Mouse (Mus musculus) spleen, adult 2 months (tissue): ENCODE measurements around the gene Pdgfa. TPM values are rescaled to one million over a fixed set of nuclear protein-coding genes. Genes with fewer than 3 reads are reported as not detected.

ENCODE experiments used
- DNase-seq, 2 experiments: peaks; one replicate each; pipeline versions ENCODE4 v3.0.0 to v3.0.0-alpha.2; 2012 to 2021; ENCODE audit warnings: low spot score in 2 of 2, low read depth in 1 of 2
- H3K27ac ChIP-seq: fragments of 200-500 bp; 2 replicates; pipeline ENCODE4 v1.5.1; 2012; ENCODE audit warnings: low read length, inconsistent platforms; ENCODE audit not compliant: insufficient read depth
- H3K27me3 ChIP-seq: fragments of 200-500 bp; 2 replicates; pipeline ENCODE4 v1.6.1; 2012; ENCODE audit warnings: mild to moderate bottlenecking, moderate library complexity, low read length, inconsistent platforms; ENCODE audit not compliant: control insufficient read depth, insufficient read depth
- H3K36me3 ChIP-seq: fragments of 200-500 bp; 2 replicates; pipeline ENCODE4 v1.6.1; 2012; ENCODE audit warnings: mild to moderate bottlenecking, low read length, inconsistent platforms; ENCODE audit not compliant: control insufficient read depth, insufficient read depth
- H3K4me1 ChIP-seq: fragments of 200-500 bp; 2 replicates; pipeline ENCODE4 v1.6.1; 2011; ENCODE audit warnings: inconsistent platforms; ENCODE audit not compliant: control insufficient read depth, insufficient read depth, insufficient read length
- H3K4me3 ChIP-seq: fragments of 200-500 bp; 2 replicates; pipeline ENCODE4 v1.5.1; 2011; ENCODE audit warnings: mild to moderate bottlenecking, inconsistent platforms; ENCODE audit not compliant: insufficient read depth, insufficient read length; ENCODE audit errors: extremely low read depth
- CTCF ChIP-seq: fragments of 200-500 bp; IDR thresholded peaks from 2 replicates; pipeline ENCODE4 v1.5.1; 2011; ENCODE audit warnings: mild to moderate bottlenecking, inconsistent platforms; ENCODE audit not compliant: insufficient read depth, insufficient read length, insufficient replicate concordance; ENCODE audit errors: extremely low read depth
- POLR2A ChIP-seq: fragments of 200-500 bp; IDR thresholded peaks from 2 replicates; pipeline ENCODE4 v1.6.1; 2011; ENCODE audit warnings: low read depth, low read length, inconsistent platforms
- WGBS: fragments of 180-500 bp; shearing (Covaris S2); methylation state at CpG from one replicate; pipeline ENCODE4 v1.1.7; 2018; 5-methylcytosine and 5-hydroxymethylcytosine counted together
- polyA plus RNA-seq: library from polyadenylated mRNA; depleted of rRNA; stranded (reverse); fragments of >200 nt; gene quantifications from 2 replicates; pipeline ENCODE4 v1.2.3, GENCODE M21; 2012

Pdgfa gene
- polyA plus RNA-seq, 1 experiment, result 7.1 TPM

DNA sequence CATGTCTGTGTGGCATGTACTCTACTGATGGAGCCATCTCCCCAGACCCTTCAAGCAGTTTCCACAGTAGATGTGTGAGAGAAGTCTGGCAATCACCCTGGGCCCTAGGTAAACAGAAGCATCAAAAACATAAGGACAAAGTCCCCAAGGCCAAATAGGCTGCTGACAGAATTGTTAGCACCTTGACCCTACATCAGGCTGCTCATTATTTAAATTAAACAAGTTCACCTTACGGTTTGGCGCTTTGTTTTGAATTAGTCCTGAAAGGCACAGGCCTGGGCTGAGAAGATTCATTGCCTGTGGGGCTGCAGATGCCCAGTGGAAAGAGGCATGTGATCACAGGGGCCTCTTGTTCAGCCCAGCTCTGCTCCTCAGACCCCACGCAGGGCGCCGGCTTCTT lies 50.2 kb downstream of the Pdgfa start:
- H3K27me3 ChIP-seq, result no peaks in the 10 kb centered on the region

DNA sequence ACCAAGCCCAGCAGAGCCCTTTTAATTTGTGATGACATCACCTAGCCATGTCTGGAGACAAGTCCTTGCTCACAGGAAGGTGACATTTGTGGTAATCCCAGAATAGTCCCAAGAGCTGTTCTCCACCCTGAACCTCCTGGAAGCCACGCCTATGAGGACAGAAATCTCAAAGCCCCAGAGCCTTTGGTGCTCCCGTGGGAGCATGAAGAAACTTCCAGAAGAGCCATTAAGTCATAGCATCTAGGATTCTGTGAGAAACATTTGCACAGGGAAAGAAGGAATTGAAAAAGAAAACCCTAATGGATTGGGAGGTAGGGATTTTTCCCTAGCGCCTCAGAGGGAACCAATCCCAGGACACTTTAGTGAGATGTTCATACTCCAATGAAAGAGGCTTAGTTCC lies 52.2 kb downstream of the Pdgfa start:
- H3K27me3 ChIP-seq, result no peaks in the 10 kb centered on the region
- no peaks in the 10 kb centered on the region for H3K36me3 ChIP-seq
- no peak for DNase-seq
- H3K27ac ChIP-seq, result no peak overlapping the region
- TF ChIP-seq POLR2A (no peak), CTCF (no peak)
- 82% methylated on average over 3 of the region's 3 CpGs for WGBS
- no peaks in the 10 kb centered on the region for H3K4me1 ChIP-seq
- no peak overlapping the region for H3K4me3 ChIP-seq

More for the DNA sequence above, 50.2 kb downstream of the Pdgfa start:
- no peak overlapping the region for H3K27ac ChIP-seq
- no peaks in the 10 kb centered on the region for H3K4me1 ChIP-seq
- no peak overlapping the region for H3K4me3 ChIP-seq
- WGBS, result 95% methylated on average over 5 of the region's 5 CpGs
- DNase-seq, result no peak
- TF ChIP-seq POLR2A (no peak), CTCF (no peak)
- no peaks in the 10 kb centered on the region for H3K36me3 ChIP-seq

DNA sequence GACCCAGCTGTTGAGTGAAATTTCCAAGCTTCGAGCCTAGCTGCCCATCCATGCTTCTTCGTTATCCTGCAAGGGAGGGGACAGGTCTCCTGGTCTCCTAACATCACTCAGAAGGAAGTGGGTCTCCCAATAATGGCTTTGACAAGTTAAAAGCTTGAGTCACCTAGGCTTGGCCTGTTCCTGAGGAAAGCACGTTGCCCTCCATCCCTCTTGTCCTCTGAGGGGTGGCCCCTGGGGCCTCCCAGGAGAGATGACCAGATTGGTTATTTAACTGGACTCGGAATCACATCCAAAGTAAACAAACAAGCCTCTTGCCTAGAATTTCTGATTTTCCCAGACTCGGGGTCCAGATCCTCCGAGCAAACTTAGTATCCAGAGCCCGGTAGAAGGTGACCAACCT lies 52.6 kb downstream of the Pdgfa start:
- H3K27me3 ChIP-seq, result no peaks in the 10 kb centered on the region
- H3K27ac ChIP-seq, result no peak overlapping the region
- H3K4me1 ChIP-seq, result no peaks in the 10 kb centered on the region
- no peak overlapping the region for H3K4me3 ChIP-seq
- TF ChIP-seq CTCF (no peak), POLR2A (no peak)
- WGBS, result 86% methylated on average over 7 of the region's 7 CpGs
- DNase-seq, result no peak
- no peaks in the 10 kb centered on the region for H3K36me3 ChIP-seq

DNA sequence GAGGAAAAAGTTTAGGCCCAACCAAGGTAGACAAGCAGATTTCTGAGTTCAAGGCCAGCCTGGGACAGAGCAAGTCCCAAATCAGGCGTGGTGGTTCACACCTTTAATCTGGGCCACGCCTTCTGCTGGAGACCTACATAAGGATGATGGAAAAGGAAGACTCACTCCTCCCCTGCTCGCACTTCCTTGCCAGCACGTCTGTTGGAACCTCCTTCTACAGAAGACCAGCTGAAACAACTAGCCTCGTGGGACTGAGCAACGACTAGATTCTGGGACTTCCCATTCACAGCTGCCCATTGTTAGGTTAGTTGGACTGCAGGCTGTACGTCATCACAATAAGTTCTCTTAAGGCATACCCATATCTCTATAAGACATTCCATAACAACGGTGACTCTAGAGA lies 55.3 kb downstream of the Pdgfa start:
- no peak overlapping the region for H3K4me3 ChIP-seq
- no peaks in the 10 kb centered on the region for H3K27me3 ChIP-seq
- DNase-seq, result no peak
- H3K27ac ChIP-seq, result no peak overlapping the region
- 57% methylated on average over 8 of the region's 8 CpGs for WGBS
- H3K36me3 ChIP-seq, result no peaks in the 10 kb centered on the region
- no peaks in the 10 kb centered on the region for H3K4me1 ChIP-seq
- TF ChIP-seq CTCF (no peak), POLR2A (no peak)

DNA sequence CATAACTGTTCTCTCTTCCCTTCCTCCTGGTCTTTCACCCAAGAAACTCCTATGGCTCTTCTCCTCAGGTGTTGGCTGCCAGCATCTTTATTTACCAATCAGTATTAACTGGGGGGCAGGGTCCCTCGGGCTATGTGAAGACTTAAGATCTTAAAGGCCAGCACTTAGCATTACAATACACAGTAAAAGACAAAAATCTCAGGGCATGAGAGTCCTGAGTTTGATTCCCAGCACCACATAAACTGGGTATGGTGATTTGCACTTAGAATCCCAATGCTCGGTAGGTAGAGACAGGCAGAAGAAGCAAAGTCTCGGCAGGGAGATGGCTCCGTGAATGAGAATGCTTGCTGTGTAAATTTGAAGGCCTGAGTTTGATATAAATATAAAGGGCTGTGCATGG lies 56.6 kb downstream of the Pdgfa start:
- no peak overlapping the region for H3K4me3 ChIP-seq
- H3K36me3 ChIP-seq, result no peaks in the 10 kb centered on the region
- DNase-seq, result no peak
- H3K27me3 ChIP-seq, result no peaks in the 10 kb centered on the region
- H3K4me1 ChIP-seq, result no peaks in the 10 kb centered on the region
- 92% methylated on average over 4 of the region's 4 CpGs for WGBS
- TF ChIP-seq CTCF (no peak), POLR2A (no peak)
- H3K27ac ChIP-seq, result no peak overlapping the region

DNA sequence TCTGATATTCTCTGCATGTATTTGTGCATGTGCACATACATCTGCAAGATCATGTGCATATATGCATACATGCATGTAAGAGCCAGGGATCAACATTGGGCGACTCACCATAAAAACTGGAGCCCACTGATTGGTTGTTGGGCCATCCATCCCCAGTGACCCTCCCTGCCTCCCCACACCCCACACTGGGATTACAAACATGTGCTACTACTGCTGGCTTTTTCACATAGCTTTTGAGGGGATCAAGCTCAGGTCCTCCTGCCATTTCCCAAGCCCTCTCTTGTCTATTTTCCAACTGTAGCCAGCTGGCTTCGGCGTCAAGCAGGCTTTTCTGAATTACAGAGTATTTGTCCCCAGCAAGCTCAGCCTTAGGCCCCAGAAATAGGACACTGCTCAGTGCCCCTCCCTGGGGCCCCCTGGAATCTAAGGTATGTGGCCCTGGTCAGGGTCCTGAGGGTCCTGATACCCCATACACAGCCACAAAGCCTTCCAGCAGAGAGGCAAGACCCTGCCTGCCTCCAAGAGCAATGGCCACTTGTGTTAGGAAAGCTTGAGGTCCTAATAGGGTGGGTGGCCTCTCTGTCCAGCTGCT lies 58.5 kb downstream of the Pdgfa start:
- WGBS, result 83% methylated on average over 3 of the region's 3 CpGs
- TF ChIP-seq POLR2A, result no peak
- Histone ChIP-seq H3K36me3 (no peaks in the 10 kb centered on the region), H3K4me1 (no peaks in the 10 kb centered on the region), H3K27ac (no peak overlapping the region), H3K4me3 (no peak overlapping the region), H3K27me3 (no peaks in the 10 kb centered on the region)
- DNase-seq, result no peak

DNA sequence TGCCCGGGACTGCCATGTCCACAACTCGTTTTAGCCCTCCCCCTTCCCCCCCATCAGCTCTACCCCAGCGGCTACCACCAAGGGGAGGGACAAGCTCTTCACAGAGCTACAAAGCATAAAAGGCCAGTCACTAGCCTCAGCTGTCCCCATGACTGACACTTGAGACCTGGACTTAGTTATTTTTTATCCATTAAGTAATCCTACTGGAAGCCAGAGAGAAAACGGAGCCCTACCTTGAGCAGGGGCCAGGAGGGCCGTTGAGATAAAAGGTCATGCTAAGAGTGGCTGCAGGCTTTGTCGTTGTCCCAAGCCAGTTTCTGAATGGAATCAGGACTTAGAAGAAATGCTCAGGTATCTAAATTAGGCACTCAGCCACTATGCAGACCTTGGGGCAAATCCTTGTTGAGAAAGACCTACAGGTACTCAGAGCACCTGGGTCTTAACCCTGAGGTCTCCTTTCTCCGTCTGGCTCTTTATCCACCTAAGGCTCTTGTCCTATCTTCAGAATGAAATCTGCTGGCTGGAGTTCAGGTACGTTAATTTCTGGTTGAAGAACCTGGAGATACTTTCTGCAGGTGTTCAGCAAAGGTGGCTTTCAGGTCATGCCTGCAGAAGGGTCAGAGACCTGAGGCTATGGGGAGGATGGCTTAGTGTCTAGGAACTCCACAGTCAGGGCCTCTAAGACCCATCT lies 60.6 kb downstream of the Pdgfa start:
- H3K27me3 ChIP-seq, result no peaks in the 10 kb centered on the region
- H3K4me3 ChIP-seq, result no peak overlapping the region
- no peaks in the 10 kb centered on the region for H3K4me1 ChIP-seq
- WGBS, result 86% methylated on average over 8 of the region's 8 CpGs
- H3K27ac ChIP-seq, result no peak overlapping the region
- TF ChIP-seq CTCF, result no peak
- no peak for TF ChIP-seq POLR2A
- no peaks in the 10 kb centered on the region for H3K36me3 ChIP-seq
- DNase-seq, result no peak
